Mouse (Mus musculus): ENCODE results near the gene Xdh. TPM values are rescaled to one million over a fixed set of nuclear protein-coding genes. Genes with fewer than 3 reads are reported as not detected.
A peak's percentile ranks its signal among the peaks of the same experiment; 100 is the strongest.

Gene Xdh
- polyA plus RNA-seq, 1 experiment from 2014 or later = 0.16 TPM

DNA sequence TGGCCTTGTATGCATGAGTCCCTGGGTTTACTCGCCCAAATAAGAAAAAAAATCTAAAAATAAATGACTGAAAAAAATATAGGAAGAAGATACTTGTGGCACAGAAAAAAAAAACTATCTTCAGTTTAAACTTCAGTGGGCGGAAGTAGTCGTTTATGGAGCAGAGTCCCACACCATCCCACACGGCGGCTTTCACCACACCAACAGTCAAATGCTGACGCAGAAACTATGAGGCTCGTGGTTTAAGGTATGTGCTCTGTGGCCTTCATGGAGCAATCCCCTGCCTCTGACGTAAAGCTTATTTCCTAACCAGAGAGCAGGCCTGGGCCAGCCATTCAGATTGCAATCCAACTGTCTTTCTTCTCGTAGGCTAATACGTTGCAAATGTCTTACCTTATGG lies 56.8 kb downstream of the Xdh start:
- H3K4me1 ChIP-seq = no peaks in the 10 kb centered on the region
- H3K9me3 ChIP-seq = no peaks in the 10 kb centered on the region
- no peak for DNase-seq (ENCODE audit: low spot score)
- no peaks in the 10 kb centered on the region for H3K36me3 ChIP-seq
- no peaks in the 10 kb centered on the region for H3K27me3 ChIP-seq (ENCODE audit: insufficient read depth, poor library complexity, severe bottlenecking)
- H3K27ac ChIP-seq = no peak overlapping the region
- WGBS = 80% methylated on average over 10 of the region's 10 CpGs
- H3K4me3 ChIP-seq = no peak overlapping the region

DNA sequence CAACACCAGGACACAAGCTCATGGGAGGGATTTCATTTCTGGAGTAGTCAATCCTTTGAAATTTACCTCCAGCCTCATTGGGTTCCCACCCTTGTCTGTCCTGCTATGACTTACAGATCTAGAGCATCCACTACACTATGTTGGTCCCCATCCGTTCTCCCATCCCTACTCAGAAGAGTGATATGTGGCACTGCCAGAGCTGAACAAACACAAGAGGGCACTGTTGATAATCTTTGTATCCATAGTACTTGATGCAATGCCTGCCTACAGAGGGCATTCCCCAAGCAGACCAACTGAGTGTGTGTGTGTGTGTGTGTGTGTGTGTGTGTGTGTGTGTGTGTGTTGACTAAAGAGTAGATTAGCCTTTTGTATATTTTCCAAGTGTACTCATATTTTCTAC lies 58.4 kb downstream of the Xdh start:
- Histone ChIP-seq H3K4me3 (no peak overlapping the region), H3K27me3 (ENCODE audit: insufficient read depth, poor library complexity, severe bottlenecking) (no peaks in the 10 kb centered on the region), H3K36me3 (no peaks in the 10 kb centered on the region), H3K4me1 (no peaks in the 10 kb centered on the region), H3K27ac (no peak overlapping the region), H3K9me3 (no peaks in the 10 kb centered on the region)
- WGBS = 76% methylated on average over 1 of the region's 1 CpGs
- DNase-seq (ENCODE audit: low spot score) = no peak

DNA sequence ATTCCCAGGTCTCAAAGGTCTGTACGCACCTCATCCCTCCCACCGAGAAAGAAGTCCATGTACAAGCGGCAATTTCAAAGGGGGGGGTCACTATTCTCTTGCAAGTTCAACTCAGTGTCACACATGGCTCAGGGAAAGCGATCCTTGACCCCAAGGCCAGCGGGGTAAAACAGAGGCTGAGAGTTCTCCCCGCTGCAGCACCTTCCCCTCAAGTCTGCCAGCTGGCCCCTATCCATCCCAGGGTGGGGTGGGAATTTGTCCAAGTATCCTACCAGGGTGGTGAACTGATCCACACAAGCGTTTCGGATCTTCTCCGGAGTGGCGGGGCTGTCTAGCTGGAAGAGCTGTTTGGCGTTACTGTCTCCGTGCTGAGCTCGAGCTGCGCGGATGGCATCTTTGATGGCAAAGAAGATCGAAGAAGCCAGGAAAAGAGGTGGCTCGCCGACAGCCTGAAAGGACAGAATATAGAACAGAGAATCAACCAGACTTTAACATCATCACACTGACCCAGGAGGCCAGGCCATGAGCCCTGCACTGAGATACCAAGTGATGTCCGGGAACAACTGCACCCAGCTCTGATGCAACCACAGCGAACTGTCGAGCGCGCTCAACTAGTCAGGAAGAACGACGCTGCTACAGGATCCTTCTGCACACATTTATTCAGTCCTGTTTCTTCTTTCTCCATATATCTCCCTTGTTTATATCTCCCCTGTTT lies 63.8 kb downstream of the Xdh start:
- no peaks in the 10 kb centered on the region for H3K27me3 ChIP-seq (ENCODE audit: insufficient read depth, poor library complexity, severe bottlenecking)
- DNase-seq (ENCODE audit: low spot score) = no peak
- WGBS = 87% methylated on average over 25 of the region's 25 CpGs
- H3K4me1 ChIP-seq = peaks cover 7% of the 10 kb centered on the region
- no peaks in the 10 kb centered on the region for H3K36me3 ChIP-seq
- no peaks in the 10 kb centered on the region for H3K9me3 ChIP-seq
- H3K27ac ChIP-seq = no peak overlapping the region
- H3K4me3 ChIP-seq = no peak overlapping the region

DNA sequence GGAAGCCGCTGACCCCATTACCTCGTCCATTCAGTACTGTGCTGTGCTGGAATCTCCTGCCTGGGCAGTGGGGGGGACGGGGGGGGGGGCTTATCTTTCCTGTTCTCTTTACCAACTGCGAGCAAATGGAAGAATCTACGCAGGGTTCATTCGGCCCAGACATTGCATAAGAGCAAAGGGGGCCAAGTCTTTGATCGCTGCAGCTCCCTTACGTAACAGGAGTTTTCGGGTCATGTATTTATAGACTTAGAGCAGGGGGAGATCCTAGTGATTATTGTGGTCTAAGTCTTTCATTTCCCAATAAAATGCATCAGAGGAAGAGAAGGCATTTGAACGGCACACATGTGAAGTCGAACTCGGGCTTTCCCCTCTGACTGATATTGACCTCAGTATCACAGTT lies 66.7 kb downstream of the Xdh start:
- H3K27me3 ChIP-seq (ENCODE audit: insufficient read depth, poor library complexity, severe bottlenecking) = no peaks in the 10 kb centered on the region
- 77% methylated on average over 12 of the region's 12 CpGs for WGBS
- no peak overlapping the region for H3K27ac ChIP-seq
- H3K9me3 ChIP-seq = no peaks in the 10 kb centered on the region
- peaks cover 12% of the 10 kb centered on the region for H3K4me1 ChIP-seq
- no peak for DNase-seq (ENCODE audit: low spot score)
- H3K4me3 ChIP-seq = no peak overlapping the region
- no peaks in the 10 kb centered on the region for H3K36me3 ChIP-seq

DNA sequence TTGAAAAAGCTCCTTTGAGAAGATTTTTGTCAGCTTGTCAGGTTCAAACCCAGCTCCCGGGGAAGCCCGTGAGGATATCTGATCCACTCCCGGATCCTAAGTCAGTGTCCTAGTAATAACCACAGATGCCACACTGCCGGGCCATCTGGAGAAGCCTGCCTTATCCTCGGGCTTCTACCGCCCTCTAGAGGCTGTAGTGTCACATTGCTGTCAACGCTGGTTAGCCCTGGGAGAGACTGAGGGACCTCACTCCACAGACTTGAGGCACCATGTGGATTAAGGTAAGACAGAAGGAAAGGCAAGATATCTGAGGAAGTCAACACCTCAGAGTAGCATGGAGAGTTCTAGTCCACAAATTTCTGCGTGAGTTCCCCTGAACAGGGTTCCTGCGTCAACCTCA lies 67.8 kb downstream of the Xdh start:
- Histone ChIP-seq H3K4me3 (no peak overlapping the region), H3K27ac (no peak overlapping the region), H3K36me3 (no peaks in the 10 kb centered on the region), H3K9me3 (no peaks in the 10 kb centered on the region), H3K27me3 (ENCODE audit: insufficient read depth, poor library complexity, severe bottlenecking) (no peaks in the 10 kb centered on the region), H3K4me1 (peaks cover 12% of the 10 kb centered on the region)
- DNase-seq (ENCODE audit: low spot score) = peak; percentile 86
- WGBS = 12% methylated on average over 9 of the region's 9 CpGs

DNA sequence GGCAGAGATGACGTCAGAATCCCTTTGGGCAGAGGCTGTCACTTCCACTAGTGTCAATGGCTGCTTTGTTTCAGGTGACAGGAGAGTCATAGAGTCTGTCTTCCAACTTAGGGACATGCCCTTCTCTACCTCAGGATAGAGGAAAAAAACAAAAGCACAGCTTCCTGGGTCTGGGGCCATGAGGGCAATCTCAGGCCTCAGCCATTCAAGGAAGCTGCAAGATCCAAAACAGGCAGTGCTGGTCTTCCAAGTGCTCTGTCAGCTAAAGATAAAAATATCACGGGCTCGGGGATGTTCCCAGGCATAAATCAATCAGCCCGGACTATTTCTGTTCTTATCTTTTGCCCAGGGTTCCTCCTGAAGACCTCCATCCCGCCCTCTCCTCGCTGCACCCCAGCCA lies 68.7 kb downstream of the Xdh start:
- 20% methylated on average over 6 of the region's 6 CpGs for WGBS
- Histone ChIP-seq H3K4me3 (no peak overlapping the region), H3K36me3 (no peaks in the 10 kb centered on the region), H3K27me3 (ENCODE audit: insufficient read depth, poor library complexity, severe bottlenecking) (no peaks in the 10 kb centered on the region), H3K9me3 (no peaks in the 10 kb centered on the region), H3K27ac (no peak overlapping the region), H3K4me1 (peaks cover 12% of the 10 kb centered on the region)
- DNase-seq (ENCODE audit: low spot score) = no peak

DNA sequence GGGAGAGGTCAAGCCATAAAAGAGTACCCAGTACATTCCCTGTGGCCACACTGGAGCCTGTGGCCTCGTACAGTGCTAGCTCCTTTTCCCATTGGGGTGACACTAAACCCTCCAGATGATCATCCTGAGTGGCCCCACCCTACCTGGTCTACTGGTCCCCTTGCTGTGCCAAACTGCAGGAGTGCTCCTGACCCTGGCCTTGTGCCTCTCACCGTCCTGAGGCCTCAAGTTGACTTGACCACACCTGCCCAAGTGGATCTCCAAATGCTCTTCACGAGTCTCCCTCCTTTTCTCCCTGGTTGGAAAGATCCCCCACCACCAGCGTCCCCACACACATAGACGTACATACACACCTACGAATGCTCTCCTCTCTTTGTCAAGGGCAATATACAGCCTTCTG lies 69.7 kb downstream of the Xdh start:
- DNase-seq (ENCODE audit: low spot score) = no peak
- no peaks in the 10 kb centered on the region for H3K9me3 ChIP-seq
- no peaks in the 10 kb centered on the region for H3K36me3 ChIP-seq
- 88% methylated on average over 6 of the region's 6 CpGs for WGBS
- no peak overlapping the region for H3K27ac ChIP-seq
- H3K4me1 ChIP-seq = peaks cover 12% of the 10 kb centered on the region
- no peaks in the 10 kb centered on the region for H3K27me3 ChIP-seq (ENCODE audit: insufficient read depth, poor library complexity, severe bottlenecking)
- no peak overlapping the region for H3K4me3 ChIP-seq

DNA sequence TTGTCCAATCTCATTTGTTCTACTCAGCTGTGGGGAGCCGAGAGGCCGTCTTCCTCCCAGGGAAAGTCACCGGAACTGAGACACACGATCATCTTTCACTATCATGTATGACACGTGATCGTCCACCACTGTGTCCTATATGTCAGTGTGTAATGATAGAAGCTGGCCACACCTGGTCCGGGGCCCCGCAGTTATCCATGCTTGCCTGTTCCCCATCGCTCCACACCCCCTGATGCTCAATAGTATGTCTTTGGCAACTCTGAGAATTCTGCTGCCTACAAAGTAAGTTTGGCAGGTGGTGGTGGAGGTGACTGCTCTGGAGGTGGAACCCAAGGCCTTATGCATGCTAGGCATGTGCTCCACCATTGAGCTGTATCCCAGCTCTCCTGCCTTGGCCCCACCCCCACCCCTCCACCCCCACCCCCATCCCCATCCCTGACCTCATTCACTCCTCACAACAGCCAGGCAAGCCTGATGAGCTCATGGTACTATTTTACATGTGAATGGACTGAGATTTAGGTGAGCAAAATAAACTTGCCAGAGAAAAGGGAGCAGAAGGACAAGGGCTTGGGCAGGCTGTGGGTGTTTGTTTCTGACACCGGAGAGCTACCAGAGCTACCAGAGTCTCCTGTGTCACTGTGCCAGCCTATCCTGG lies 70.6 kb downstream of the Xdh start:
- no peaks in the 10 kb centered on the region for H3K9me3 ChIP-seq
- WGBS = 90% methylated on average over 10 of the region's 10 CpGs
- peak; percentile 65 for DNase-seq (ENCODE audit: low spot score)

DNA sequence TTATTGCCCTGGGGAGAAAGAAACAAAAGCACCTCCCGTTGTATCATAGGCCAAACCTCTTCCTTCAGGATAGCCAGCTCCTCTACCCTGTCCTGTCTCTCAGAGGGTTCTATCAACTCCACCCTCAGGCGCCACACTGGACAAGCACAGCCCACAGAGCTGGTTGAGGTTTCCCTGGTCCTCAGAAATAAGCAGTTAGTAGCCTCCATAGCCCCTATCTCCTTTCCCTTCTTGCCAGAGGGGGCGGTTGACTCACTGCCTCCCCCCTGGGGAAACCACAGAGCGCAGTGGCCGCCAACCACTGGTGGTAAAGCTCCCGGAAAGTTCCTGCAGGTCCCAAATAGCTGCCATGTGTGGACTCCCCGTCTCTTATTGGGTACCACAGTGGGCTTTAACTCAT lies 74.3 kb downstream of the Xdh start:
- H3K4me3 ChIP-seq = no peak overlapping the region
- no peak for DNase-seq (ENCODE audit: low spot score)
- H3K27me3 ChIP-seq (ENCODE audit: insufficient read depth, poor library complexity, severe bottlenecking) = no peaks in the 10 kb centered on the region
- H3K36me3 ChIP-seq = no peaks in the 10 kb centered on the region
- H3K9me3 ChIP-seq = no peaks in the 10 kb centered on the region
- 81% methylated on average over 7 of the region's 7 CpGs for WGBS
- peaks cover under 1% of the 10 kb centered on the region; the same call in 1 of the 2 replicates for H3K4me1 ChIP-seq
- no peak overlapping the region for H3K27ac ChIP-seq

More for the DNA sequence above, 70.6 kb downstream of the Xdh start:
- H3K4me3 ChIP-seq = no peak overlapping the region
- H3K27ac ChIP-seq = no peak overlapping the region
- H3K27me3 ChIP-seq (ENCODE audit: insufficient read depth, poor library complexity, severe bottlenecking) = no peaks in the 10 kb centered on the region
- H3K4me1 ChIP-seq = peaks cover 12% of the 10 kb centered on the region
- no peaks in the 10 kb centered on the region for H3K36me3 ChIP-seq

DNA sequence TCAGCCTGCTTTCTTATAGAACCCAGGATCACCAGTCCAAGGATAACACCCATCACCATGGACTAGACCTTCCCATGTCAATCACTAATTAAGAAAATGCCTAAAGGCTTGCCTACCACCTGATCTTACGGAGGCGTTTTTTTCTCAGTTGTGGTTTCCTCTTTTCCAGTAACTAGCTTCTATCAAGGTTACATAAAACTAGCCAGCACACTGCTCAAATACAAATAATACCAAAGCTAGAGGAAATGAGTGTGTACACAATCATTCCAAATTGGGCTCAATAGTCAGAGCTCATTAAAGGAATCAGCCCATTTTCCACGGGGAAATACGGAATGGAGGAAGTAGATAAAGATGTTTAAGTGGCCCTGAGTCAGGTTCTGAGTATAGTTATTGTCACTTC lies 74.7 kb downstream of the Xdh start:
- H3K36me3 ChIP-seq = no peaks in the 10 kb centered on the region
- no peaks in the 10 kb centered on the region for H3K27me3 ChIP-seq (ENCODE audit: insufficient read depth, poor library complexity, severe bottlenecking)
- 80% methylated on average over 4 of the region's 4 CpGs for WGBS
- no peak for DNase-seq (ENCODE audit: low spot score)
- no peaks in the 10 kb centered on the region for H3K4me1 ChIP-seq
- H3K9me3 ChIP-seq = no peaks in the 10 kb centered on the region
- no peak overlapping the region for H3K4me3 ChIP-seq
- no peak overlapping the region for H3K27ac ChIP-seq

DNA sequence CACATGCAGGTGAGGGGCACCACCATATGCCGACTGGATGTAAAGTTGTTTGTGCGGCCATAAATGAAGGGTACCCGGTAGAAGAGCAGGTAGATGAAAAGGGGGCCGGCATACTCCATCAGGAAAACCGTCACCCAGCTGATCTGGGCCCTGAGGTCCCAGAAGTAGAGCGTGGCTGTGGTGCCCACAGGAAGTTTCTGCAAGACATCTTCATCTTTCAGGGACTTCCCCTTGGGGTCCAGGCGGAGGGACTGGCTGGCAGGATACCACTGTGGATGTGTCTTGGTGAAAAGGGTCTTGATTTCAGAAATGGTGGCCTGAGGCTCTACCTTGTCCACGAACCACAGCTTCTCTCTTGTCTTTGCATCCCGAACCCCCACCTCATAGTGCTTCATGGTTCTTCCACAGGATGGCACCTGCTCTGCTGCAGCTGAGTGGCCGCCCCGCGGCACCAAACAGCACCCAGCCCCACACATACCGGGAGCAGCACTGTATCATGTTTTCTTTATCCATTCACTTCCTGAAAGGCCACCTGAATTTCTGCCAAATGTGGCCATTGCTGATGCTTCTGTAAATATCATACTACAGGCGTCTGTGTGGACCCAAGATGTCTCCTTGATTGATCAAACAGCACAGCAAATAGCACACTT lies 78.9 kb downstream of the Xdh start:
- H3K4me3 ChIP-seq = no peak overlapping the region
- WGBS = 86% methylated on average over 14 of the region's 14 CpGs
- H3K4me1 ChIP-seq = no peaks in the 10 kb centered on the region
- H3K27ac ChIP-seq = no peak overlapping the region
- no peaks in the 10 kb centered on the region for H3K9me3 ChIP-seq
- no peaks in the 10 kb centered on the region for H3K27me3 ChIP-seq (ENCODE audit: insufficient read depth, poor library complexity, severe bottlenecking)
- no peak for DNase-seq (ENCODE audit: low spot score)
- no peaks in the 10 kb centered on the region for H3K36me3 ChIP-seq

DNA sequence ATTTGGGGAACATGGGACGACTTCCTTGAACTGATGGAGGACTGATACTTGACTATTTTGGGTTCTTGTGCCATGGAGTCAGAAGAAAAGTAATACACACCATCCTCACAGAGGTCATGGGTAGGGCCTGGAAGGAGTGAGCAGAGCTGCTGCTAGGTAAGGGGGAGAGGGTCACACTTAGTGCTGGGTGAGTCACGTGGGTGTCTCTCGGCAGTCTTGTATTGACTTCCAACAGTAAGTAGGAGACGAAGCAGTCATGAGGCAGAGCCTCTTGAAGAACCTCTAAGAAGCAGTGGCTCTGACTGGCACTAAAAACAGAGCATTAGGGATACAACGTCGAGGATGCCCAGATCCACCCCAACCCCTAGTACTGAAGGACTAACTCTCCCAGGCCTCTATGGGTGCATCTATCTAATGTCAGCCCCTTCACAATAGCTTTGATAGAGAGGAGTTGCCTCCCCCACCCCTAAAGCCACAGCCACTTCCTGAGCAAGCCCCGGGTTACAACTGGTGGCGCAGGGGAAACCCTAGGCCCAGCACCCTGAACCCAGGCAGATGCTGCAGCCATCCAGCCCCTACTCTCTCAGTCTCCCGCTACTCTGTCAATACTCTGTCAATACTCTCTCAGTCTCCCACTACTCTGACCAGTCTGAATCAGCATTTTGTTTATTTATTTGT lies 80.8 kb downstream of the Xdh start:
- H3K4me1 ChIP-seq = no peaks in the 10 kb centered on the region
- DNase-seq (ENCODE audit: low spot score) = no peak
- 88% methylated on average over 9 of the region's 9 CpGs for WGBS
- H3K9me3 ChIP-seq = no peaks in the 10 kb centered on the region
- H3K27me3 ChIP-seq (ENCODE audit: insufficient read depth, poor library complexity, severe bottlenecking) = no peaks in the 10 kb centered on the region
- H3K36me3 ChIP-seq = no peaks in the 10 kb centered on the region
- H3K4me3 ChIP-seq = no peak overlapping the region
- no peak overlapping the region for H3K27ac ChIP-seq

DNA sequence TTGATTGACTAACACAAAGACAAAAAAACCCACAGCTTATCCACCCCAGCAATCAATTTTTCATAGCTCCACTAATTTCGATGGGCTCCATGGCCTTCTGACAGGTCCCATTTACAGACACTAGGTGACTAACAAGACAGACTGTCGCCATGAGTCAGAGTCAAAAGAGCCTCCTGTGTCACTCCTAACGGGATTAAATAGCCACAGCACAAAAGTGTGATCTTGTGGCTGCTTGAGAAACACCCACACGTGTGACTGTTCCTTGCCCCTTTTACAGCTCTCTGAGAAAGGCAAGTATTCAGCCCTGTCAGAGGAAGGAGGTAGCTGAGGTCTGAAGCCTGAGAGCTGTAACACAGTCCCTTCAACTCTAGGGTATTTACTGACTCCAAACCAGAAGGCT lies 96.3 kb downstream of the Xdh start:
- DNase-seq (ENCODE audit: low spot score) = no peak
- WGBS = 70% methylated on average over 4 of the region's 4 CpGs
- H3K4me1 ChIP-seq = 0 out of 2 replicates have a peak, but pooled peaks cover 3% of the 10 kb centered on the region

More for the DNA sequence above, 96.3 kb downstream of the Xdh start:
- Histone ChIP-seq H3K27ac (no peak overlapping the region), H3K4me3 (no peak overlapping the region), H3K9me3 (no peaks in the 10 kb centered on the region), H3K27me3 (ENCODE audit: insufficient read depth, poor library complexity, severe bottlenecking) (no peaks in the 10 kb centered on the region), H3K36me3 (no peaks in the 10 kb centered on the region)

All from heart, embryonic 10.5 days (tissue).